Mouse (Mus musculus) heart, embryonic 10.5 days (tissue): ENCODE measurements at regions not wholly inside any gene's neighbourhood (a gene's known extent, or its start where the extent isn't known, plus 50 kb on each side); places are given as distances from the start of the nearest gene placed in this dataset.
A peak's percentile ranks its signal among the peaks of the same experiment; 100 is the strongest.

Source experiments
- DNase-seq: peaks from one replicate; pipeline ENCODE4 v3.0.0-alpha.2; 2017; ENCODE audit warnings: low spot score
- H3K27ac ChIP-seq: fragments of 300-500 bp; sonication (generic); 2 replicates; pipeline ENCODE4 v1.5.1; 2016; ENCODE audit warnings: mild to moderate bottlenecking
- H3K27me3 ChIP-seq: fragments of 300-500 bp; sonication (generic); 2 replicates; pipeline ENCODE4 v1.6.1; 2016; ENCODE audit warnings: mild to moderate bottlenecking; ENCODE audit not compliant: poor library complexity, insufficient read depth, severe bottlenecking
- H3K36me3 ChIP-seq: fragments of 300-500 bp; sonication (generic); 2 replicates; pipeline ENCODE4 v1.6.1; 2016; ENCODE audit warnings: mild to moderate bottlenecking, moderate library complexity
- H3K4me1 ChIP-seq: fragments of 300-500 bp; sonication (generic); 2 replicates; pipeline ENCODE4 v1.6.1; 2016; ENCODE audit warnings: mild to moderate bottlenecking
- H3K4me3 ChIP-seq: fragments of 300-500 bp; sonication (generic); 2 replicates; pipeline ENCODE4 v1.5.1; 2016; ENCODE audit warnings: mild to moderate bottlenecking, moderate library complexity
- H3K9me3 ChIP-seq: fragments of 300-500 bp; sonication (generic); 2 replicates; pipeline ENCODE4 v1.6.1; 2016; ENCODE audit warnings: mild to moderate bottlenecking, moderate library complexity
- WGBS: fragments of 180-500 bp; shearing (Covaris S2); methylation state at CpG from one replicate; pipeline ENCODE4 v1.1.7; 2016; 5-methylcytosine and 5-hydroxymethylcytosine counted together

DNA sequence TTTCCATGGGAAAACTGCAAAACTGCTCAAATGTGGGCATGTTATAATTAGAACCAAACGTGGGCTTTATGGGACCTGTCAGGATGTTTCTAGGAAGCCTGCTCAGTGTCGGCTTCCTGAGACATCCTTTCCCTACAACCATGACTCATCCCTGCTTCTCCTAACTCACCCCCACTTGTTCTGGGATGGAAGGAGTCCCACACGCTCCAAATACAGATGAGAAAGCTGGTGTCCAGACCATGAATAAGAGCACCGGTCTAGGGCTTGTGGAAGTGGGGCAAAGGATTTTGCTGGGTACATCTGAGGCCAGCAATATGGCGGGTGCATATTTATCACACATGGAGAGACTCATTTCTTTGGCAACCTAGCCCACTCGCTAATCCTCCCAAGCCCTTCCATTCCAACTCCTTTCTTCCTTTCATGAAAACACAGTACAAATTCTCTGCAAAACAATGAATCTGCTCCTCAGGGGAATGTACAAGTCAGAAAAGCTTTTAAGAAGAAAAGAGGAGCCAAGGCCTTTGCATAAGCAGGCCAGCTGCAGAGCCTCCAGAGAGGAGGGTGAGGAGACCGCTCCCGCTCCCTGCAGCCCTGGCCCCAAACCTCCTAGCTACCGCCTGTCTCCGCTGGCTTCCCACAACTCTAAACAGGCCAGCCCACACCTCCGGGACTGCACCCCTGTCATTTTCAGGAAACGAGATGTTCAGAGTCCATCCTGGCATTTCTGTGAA lies 103.1 kb upstream of the Spred1 start:
- H3K36me3 ChIP-seq = no peaks in the 10 kb centered on the region
- H3K27me3 ChIP-seq = no peaks in the 10 kb centered on the region
- peaks cover 10% of the 10 kb centered on the region; the same call in 1 of the 2 replicates for H3K4me1 ChIP-seq
- H3K4me3 ChIP-seq = no peak overlapping the region
- DNase-seq = no peak
- no peaks in the 10 kb centered on the region for H3K9me3 ChIP-seq
- H3K27ac ChIP-seq = 0 out of 2 replicates have a peak overlapping the region, but pooled peaks have one; percentile 53
- WGBS = 58% methylated on average over 12 of the region's 12 CpGs

DNA sequence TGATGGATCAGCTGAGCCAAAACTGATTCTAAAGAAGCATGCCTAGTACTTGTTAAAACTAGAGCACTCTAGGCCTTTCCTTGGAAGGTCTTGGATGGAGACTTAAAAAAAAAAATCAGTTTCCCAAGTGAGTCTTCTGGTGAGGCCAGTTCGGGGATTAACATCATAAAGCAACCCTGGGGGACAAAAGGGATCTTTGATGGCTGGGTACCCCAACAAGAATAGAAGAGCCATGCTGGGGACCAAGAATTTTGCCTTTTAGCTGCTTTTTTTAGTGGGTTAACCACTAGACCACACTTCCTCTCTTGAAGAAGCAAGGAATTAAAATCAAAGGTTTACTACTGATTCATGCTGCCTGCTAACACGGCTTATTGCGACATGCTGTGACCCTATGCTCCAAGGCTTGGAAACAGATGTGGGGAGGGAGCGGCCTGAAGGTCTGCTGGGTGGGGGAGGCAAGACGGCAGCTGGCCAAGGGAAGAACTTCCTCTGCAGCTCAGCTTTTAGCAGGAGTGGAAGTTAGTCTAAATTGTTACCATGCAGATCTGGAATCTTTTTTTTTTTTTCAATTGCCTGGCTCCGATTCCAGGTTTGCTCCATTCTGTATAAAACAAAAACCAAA lies 102.1 kb upstream of the Spred1 start:
- Histone ChIP-seq H3K27ac (no peak overlapping the region), H3K9me3 (no peaks in the 10 kb centered on the region), H3K36me3 (no peaks in the 10 kb centered on the region), H3K4me3 (no peak overlapping the region), H3K4me1 (peaks cover 10% of the 10 kb centered on the region; the same call in 1 of the 2 replicates), H3K27me3 (no peaks in the 10 kb centered on the region)
- WGBS = 42% methylated on average over 6 of the region's 6 CpGs
- DNase-seq = no peak

GRCm38 (mm10) chr2:117019552-117019951 lies 101.6 kb upstream of the Spred1 start:
- Histone ChIP-seq H3K4me1 (peaks cover 10% of the 10 kb centered on the region; the same call in 1 of the 2 replicates), H3K9me3 (no peaks in the 10 kb centered on the region), H3K27me3 (no peaks in the 10 kb centered on the region), H3K4me3 (no peak overlapping the region), H3K36me3 (no peaks in the 10 kb centered on the region), H3K27ac (no peak overlapping the region)
- DNase-seq = no peak
- WGBS = 77% methylated on average over 1 of the region's 1 CpGs

DNA sequence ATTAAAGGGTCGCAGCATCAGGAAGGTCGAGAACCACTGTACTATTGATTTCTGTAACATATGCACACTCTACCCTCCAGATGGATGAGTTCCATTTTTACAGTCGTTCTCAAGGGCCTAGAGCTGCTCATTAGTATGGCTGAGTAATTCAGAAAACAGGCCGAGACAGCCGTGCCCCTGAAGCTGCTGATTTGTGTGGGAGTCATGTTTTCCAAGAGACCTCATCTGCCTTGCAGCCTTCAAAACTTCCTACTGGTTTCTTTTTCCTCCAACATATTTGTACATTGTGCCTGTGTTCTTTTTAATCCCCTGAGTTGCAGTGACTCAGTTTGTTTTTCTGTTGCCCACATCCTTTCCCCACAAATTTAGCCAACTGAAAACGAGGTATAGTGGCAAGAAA lies 99.4 kb upstream of the Spred1 start:
- H3K36me3 ChIP-seq = no peaks in the 10 kb centered on the region
- WGBS = 68% methylated on average over 6 of the region's 6 CpGs
- no peaks in the 10 kb centered on the region for H3K27me3 ChIP-seq
- DNase-seq = no peak
- H3K4me3 ChIP-seq = no peak overlapping the region
- H3K27ac ChIP-seq = no peak overlapping the region
- no peaks in the 10 kb centered on the region for H3K9me3 ChIP-seq
- peaks cover 10% of the 10 kb centered on the region; the same call in 1 of the 2 replicates for H3K4me1 ChIP-seq

DNA sequence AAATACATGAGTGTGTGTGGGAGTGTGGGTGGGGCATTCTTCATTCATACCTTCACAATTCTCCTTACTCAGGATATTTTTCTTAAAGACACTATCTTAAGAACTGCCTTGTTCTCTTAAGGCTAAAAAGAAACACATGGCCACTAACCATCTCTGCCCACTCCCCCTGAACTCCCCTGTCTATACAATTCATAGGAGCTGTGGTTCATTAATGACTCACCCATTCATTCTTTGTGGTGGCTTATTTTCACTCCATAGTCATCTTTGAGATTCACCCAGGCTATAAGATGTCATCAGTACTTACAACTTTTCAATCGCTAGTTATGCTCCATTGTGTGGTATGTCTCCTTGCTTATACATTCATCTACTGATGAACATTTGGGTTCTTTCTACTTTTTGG lies 97.7 kb upstream of the Spred1 start:
- no peaks in the 10 kb centered on the region for H3K27me3 ChIP-seq
- no peaks in the 10 kb centered on the region for H3K36me3 ChIP-seq
- 81% methylated on average over 1 of the region's 1 CpGs for WGBS
- no peaks in the 10 kb centered on the region for H3K9me3 ChIP-seq
- DNase-seq = no peak
- H3K27ac ChIP-seq = no peak overlapping the region
- H3K4me1 ChIP-seq = peaks cover 4% of the 10 kb centered on the region; the same call in 1 of the 2 replicates
- no peak overlapping the region for H3K4me3 ChIP-seq

DNA sequence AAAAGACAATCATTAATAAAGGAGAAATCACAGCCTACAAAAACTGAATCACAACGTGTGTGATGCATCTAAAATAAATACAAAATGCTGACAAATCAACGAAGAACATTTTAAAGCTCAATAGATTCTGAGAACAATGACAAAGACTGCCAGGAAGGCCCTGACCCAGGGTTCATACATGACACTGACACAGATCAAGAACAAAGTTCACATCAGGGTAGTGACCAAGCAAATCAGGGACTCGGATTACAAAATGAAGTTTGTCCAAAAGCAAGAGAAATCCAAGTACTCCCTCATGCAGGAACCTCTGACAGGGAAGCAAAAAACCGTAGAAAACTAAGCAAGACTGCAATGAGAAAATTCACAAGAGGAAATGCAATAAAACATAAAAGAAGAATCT lies 94.1 kb upstream of the Spred1 start:
- H3K4me1 ChIP-seq = no peaks in the 10 kb centered on the region
- no peak overlapping the region for H3K4me3 ChIP-seq
- no peaks in the 10 kb centered on the region for H3K27me3 ChIP-seq
- 76% methylated on average over 4 of the region's 4 CpGs for WGBS
- no peaks in the 10 kb centered on the region for H3K9me3 ChIP-seq
- no peak for DNase-seq
- H3K27ac ChIP-seq = no peak overlapping the region
- H3K36me3 ChIP-seq = no peaks in the 10 kb centered on the region

DNA sequence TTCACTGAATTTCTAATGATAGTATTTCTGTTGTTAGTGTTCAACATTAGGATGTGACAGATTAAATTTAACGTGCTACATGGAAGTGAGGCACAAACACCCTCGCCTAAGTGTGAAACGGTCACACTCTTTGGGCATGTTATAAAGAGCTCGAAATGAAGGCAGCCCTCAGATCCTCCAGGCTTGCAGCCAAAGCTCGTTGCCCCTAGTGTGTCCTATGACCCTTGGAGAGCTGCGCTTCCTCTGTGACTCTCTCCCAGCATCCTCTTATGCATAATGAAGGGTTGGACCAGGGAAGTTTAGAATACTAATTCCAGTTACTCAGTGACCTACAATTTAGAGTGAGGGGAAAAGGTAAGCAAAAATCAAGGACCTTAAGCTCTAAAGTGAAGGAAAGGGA lies 92.4 kb upstream of the Spred1 start:
- Histone ChIP-seq H3K9me3 (no peaks in the 10 kb centered on the region), H3K4me1 (no peaks in the 10 kb centered on the region), H3K27me3 (no peaks in the 10 kb centered on the region), H3K27ac (no peak overlapping the region), H3K36me3 (no peaks in the 10 kb centered on the region), H3K4me3 (no peak overlapping the region)
- DNase-seq = no peak
- 70% methylated on average over 6 of the region's 6 CpGs for WGBS

GRCm38 (mm10) chr2:117036197-117036872 lies 84.8 kb upstream of the Spred1 start:
- H3K4me3 ChIP-seq = no peak overlapping the region
- peak overlapping the region; percentile 16; the same call in 1 of the 2 replicates for H3K27ac ChIP-seq
- H3K36me3 ChIP-seq = no peaks in the 10 kb centered on the region
- 33% methylated on average over 8 of the region's 8 CpGs for WGBS
- H3K9me3 ChIP-seq = no peaks in the 10 kb centered on the region
- H3K27me3 ChIP-seq = no peaks in the 10 kb centered on the region
- no peak for DNase-seq
- H3K4me1 ChIP-seq = peaks cover 32% of the 10 kb centered on the region

DNA sequence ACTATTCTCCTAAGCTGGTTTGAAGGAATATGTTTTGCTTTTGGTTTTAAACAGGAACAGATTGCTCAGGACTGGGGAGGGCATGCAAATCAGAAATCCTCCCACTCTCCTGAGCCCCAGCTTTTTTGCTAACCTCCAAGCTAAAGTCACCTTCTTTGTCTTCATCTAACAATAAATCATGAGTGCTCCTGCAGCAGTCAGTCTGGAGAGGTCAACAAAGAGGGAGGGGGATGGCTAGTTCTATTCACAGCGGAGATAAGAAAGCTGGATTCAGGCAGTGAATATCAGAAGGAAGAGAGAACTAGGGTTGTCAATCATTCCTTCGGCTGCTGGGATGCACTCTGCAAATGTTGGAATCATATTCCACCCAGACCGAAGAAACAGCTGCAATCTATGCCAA lies 81.0 kb upstream of the Spred1 start:
- 33% methylated on average over 3 of the region's 3 CpGs for WGBS
- no peaks in the 10 kb centered on the region for H3K36me3 ChIP-seq
- no peak for DNase-seq

DNA sequence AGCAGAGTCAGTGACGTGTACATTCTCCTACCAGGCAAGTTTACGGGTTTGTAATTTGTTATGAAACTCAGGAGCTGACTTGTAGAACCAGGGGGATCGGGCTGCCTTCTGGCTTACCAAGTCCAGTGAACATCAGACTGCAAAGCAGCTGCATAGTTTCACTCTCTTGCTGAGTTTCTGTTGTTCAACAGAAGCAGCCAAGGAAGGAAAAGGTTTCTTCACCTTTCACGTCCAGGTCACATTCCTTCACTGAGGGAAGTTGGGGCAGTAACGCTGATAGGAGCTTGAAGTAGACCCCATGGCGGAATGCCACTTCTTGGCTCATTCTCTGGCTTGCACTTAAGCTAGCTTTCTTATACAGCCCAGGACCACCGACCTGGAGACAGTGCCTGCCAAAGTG lies 77.3 kb upstream of the Spred1 start:
- Histone ChIP-seq H3K4me1 (peaks cover 45% of the 10 kb centered on the region), H3K27me3 (no peaks in the 10 kb centered on the region), H3K9me3 (no peaks in the 10 kb centered on the region), H3K4me3 (no peak overlapping the region), H3K27ac (no peak overlapping the region), H3K36me3 (no peaks in the 10 kb centered on the region)
- WGBS = 56% methylated on average over 7 of the region's 7 CpGs
- DNase-seq = no peak

More for the DNA sequence above, 81.0 kb upstream of the Spred1 start:
- no peaks in the 10 kb centered on the region for H3K9me3 ChIP-seq
- no peak overlapping the region for H3K27ac ChIP-seq
- H3K4me3 ChIP-seq = no peak overlapping the region
- H3K4me1 ChIP-seq = peaks cover 52% of the 10 kb centered on the region
- H3K27me3 ChIP-seq = no peaks in the 10 kb centered on the region

DNA sequence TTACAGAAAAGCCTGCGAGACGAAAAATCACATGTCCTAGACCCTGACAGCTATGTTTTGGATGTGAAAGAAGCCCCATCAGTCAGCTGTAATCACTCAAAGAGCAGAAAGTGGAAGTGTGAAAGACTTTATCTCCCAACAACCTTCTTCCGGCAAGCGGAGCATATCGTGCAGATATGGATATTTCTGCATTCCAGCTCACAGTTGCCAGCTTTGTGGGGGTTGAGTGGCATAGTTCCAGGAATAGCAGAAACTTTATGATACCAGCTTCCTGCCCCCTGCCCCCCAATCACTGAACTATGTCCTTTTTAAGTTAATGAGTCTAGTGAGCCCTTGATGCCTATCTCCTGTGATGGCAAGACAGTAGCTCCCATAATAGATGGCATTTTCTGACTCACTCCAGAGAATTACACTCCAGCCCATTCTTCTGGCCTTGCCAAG lies 72.9 kb upstream of the Spred1 start:
- Histone ChIP-seq H3K36me3 (no peaks in the 10 kb centered on the region), H3K27me3 (no peaks in the 10 kb centered on the region), H3K27ac (no peak overlapping the region), H3K9me3 (no peaks in the 10 kb centered on the region), H3K4me1 (peaks cover 24% of the 10 kb centered on the region), H3K4me3 (no peak overlapping the region)
- 29% methylated on average over 5 of the region's 5 CpGs for WGBS
- no peak for DNase-seq

DNA sequence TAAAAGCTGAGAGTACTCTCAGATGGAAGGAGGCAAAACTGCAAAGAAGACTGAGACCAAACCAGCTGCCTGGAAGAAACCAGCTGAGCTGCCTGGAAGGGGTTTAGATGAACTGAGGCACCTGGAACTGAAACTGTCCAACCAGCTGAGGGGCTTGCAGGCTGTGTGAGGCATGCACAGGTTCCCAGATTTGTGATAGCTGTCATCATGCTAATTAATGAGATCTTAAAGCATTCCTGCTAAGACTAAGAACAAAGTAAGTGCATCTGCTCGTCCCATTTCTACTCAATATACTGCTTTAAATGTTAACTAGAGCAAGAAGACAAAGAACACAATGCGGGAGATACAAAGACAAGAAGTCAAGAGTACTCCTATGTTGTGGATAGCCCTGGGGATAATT lies 71.1 kb upstream of the Spred1 start:
- whole genome bisulfite sequencing = 78% methylated on average over 2 of the region's 2 CpGs
- no peaks in the 10 kb centered on the region for H3K9me3 ChIP-seq
- H3K36me3 ChIP-seq = no peaks in the 10 kb centered on the region
- H3K4me1 ChIP-seq = peaks cover 12% of the 10 kb centered on the region
- no peaks in the 10 kb centered on the region for H3K27me3 ChIP-seq
- no peak for DNase-seq
- no peak overlapping the region for H3K27ac ChIP-seq
- H3K4me3 ChIP-seq = no peak overlapping the region

GRCm38 (mm10) chr2:117064126-117064525 lies 57.0 kb upstream of the Spred1 start:
- no peak for DNase-seq
- H3K27ac ChIP-seq = no peak overlapping the region
- H3K27me3 ChIP-seq = no peaks in the 10 kb centered on the region
- H3K36me3 ChIP-seq = no peaks in the 10 kb centered on the region
- no peaks in the 10 kb centered on the region for H3K9me3 ChIP-seq
- 79% methylated on average over 2 of the region's 2 CpGs for WGBS
- peaks cover 10% of the 10 kb centered on the region; the same call in 1 of the 2 replicates for H3K4me1 ChIP-seq
- H3K4me3 ChIP-seq = no peak overlapping the region
